Mouse (Mus musculus) layer of hippocampus, postnatal 14 days (tissue): ENCODE results near the gene Sdhd. TPM values are rescaled to one million over a fixed set of nuclear protein-coding genes. Genes with fewer than 3 reads are reported as not detected.

Source experiments
- total RNA-seq, 2 experiments: library from RNA; stranded (reverse); gene quantifications; 2 replicates each; pipeline ENCODE4 v1.2.3; 2021

The Sdhd gene
- total RNA-seq, 2 experiments from 2014 or later = 140 to 146 TPM

Other genes starting within 250 kb of the Sdhd start
- under 1 TPM in 1 of 2 experiments, not detected in 1; 0.38 TPM for gene Plet1, start 109.3 kb downstream of the Sdhd start, total RNA-seq
- gene Pts, start 75.1 kb downstream of the Sdhd start, total RNA-seq = 10 to 100 TPM; 35.5 to 46.5 TPM
- gene Il18, start 49.0 kb downstream of the Sdhd start, total RNA-seq = 10 to 100 TPM; 27.8 to 32.9 TPM
- gene Bco2, start 48.6 kb downstream of the Sdhd start, total RNA-seq = 1 to 10 TPM; 3.2 to 3.3 TPM
- gene Tex12, start 42.5 kb downstream of the Sdhd start, total RNA-seq = not detected
- gene Timm8b, start 98 bp upstream of the Sdhd start, total RNA-seq = 100 to 1,000 TPM; 251 to 256 TPM
- gene Pih1d2, start 13.5 kb upstream of the Sdhd start, total RNA-seq = 1 to 10 TPM; 2.7 to 3.6 TPM
- 10 to 100 TPM; 22.9 to 23.9 TPM for gene Nkapd1, start 13.7 kb upstream of the Sdhd start, total RNA-seq
- gene Dlat, start 56.0 kb upstream of the Sdhd start, total RNA-seq = 100 to 1,000 TPM; 142 to 149 TPM
- gene Dixdc1, start 135.7 kb upstream of the Sdhd start, total RNA-seq = 10 to 100 TPM; 75.2 to 79.8 TPM
- gene 2310030G06Rik, start 142.7 kb upstream of the Sdhd start, total RNA-seq = 1 to 10 TPM; 1.5 to 2.1 TPM
- gene Cryab, start 147.5 kb upstream of the Sdhd start, total RNA-seq = 10 to 100 TPM; 77.7 to 89.3 TPM
- 1 to 10 TPM; 1.3 to 1.8 TPM for gene Hspb2, start 148.5 kb upstream of the Sdhd start, total RNA-seq
- 1 to 10 TPM; 5.4 to 6.6 TPM for gene Fdxacb1, start 164.4 kb upstream of the Sdhd start, total RNA-seq
- gene Alg9, start 171.2 kb upstream of the Sdhd start, total RNA-seq = 10 to 100 TPM; 29.7 to 31.8 TPM
- gene 1110032A03Rik, start 171.7 kb upstream of the Sdhd start, total RNA-seq = 10 to 100 TPM; 30.3 to 31.9 TPM
- gene Ppp2r1b, start 241.5 kb upstream of the Sdhd start, total RNA-seq = 10 to 100 TPM; 14.3 to 16.8 TPM